Mouse (Mus musculus) liver, embryonic 14.5 days (tissue): Measurements from ENCODE around the gene Itga6.

Experiments used
- CTCF ChIP-seq: IDR thresholded peaks from 2 replicates; pipeline ENCODE4 v1.5.1; 2016; ENCODE audit warnings: antibody characterized with exemption, low read depth, control low read depth
- EP300 ChIP-seq: IDR thresholded peaks from 2 replicates; pipeline ENCODE4 v1.6.1; 2016; ENCODE audit warnings: antibody characterized with exemption, low read depth

- no peak for TF ChIP-seq CTCF
- TF ChIP-seq EP300, result no peak
Observed at GRCm38 (mm10) chr2:71878943-71879342, 133.5 kb downstream of the Itga6 start.
